Mouse (Mus musculus): ENCODE results near the gene Xrcc5. TPM values are rescaled to one million over a fixed set of nuclear protein-coding genes. Genes with fewer than 3 reads are reported as not detected.

Xrcc5 gene
- total and polyA plus RNA-seq, 3 experiments: 32.7 to 47.2 TPM; not detected in 1

DNA sequence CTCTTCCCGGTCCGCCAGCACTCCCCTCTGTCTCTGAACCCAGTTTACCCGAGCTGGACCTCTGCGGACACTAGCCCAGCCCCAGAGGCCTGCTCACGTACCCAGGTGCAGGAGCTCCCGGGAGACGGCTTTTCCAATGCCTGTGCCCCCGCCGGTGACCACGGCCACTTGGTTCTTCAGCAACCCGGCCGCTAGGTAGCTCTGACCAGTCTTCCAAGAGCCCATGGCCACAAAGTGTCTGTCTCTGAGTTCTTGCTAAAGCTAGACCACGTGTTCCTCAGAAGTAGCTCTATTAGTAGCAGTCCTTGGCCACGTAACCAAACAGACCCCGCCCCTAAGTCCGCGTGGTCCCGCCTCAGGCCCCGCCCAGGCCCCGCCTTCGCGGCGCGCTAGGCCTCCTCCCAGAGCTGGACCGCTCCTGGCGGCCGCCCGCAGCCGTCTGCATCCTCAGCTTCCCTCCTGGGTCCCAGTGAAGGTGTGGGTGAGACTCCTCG, 23.2 kb upstream of the Xrcc5 start, which contains the start of the genes Pecr and Tmem169 (continued):
- TF ChIP-seq USF2 (IDR thresholded peaks at IDR 0.05; ENCODE audit: borderline replicate concordance in 1 of 2, insufficient read depth in 1 of 2, low read depth in 1 of 2, low read length in 2 of 2): peak in 1 of 2 experiments; percentile 51; a peak in 1 of 4 replicates
- no peak for TF ChIP-seq GABPA (IDR thresholded peaks at IDR 0.05; ENCODE audit: low read depth, low read length)
- no peak for TF ChIP-seq RCOR1 (IDR thresholded peaks at IDR 0.05; ENCODE audit: low read depth, low read length)
- TF ChIP-seq TBP (IDR thresholded peaks at IDR 0.05; ENCODE audit: low read depth, low read length): peak; percentile 85
- no peak for TF ChIP-seq EP300 (IDR thresholded peaks at IDR 0.05; ENCODE audit: low read depth in 1 of 2, low read length in 2 of 2)
- no peak for TF ChIP-seq CHD2 (IDR thresholded peaks at IDR 0.05; ENCODE audit: low read length)
- TF ChIP-seq MYC (IDR thresholded peaks at IDR 0.05; ENCODE audit: low read depth, low read length): peak; percentile 93
- TF ChIP-seq BHLHE40 (IDR thresholded peaks at IDR 0.05; ENCODE audit: borderline replicate concordance, low read depth, low read length): no peak
- peak; percentile 17; the same call in 1 of the 2 replicates for TF ChIP-seq HCFC1 (IDR thresholded peaks at IDR 0.05; ENCODE audit: low read depth, low read length)

DNA sequence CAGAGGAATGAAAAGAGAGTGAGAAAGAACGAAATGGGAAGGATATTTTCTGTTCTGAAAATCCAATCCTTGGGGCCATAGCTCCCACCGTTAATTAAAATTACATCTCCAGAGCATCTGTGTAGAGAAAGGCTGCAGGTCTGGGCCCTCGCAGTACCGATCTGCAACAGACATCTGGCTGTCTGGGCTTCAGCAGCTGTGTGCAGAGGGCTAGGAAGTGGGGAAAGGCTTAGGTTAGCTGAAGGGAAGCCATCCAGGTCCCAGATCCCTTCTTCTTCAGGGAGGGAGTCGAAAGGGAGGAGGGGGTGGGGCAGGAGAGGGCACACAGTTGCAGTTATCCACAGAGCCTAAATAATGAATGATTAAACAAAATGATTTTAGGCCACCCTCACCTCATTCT, 22.7 kb upstream of the Xrcc5 start:
- Histone ChIP-seq H3K79me2 (ENCODE audit: control insufficient read depth, insufficient read depth, low read length, poor library complexity) (no peaks in the 10 kb centered on the region; the same call in 1 of the 2 replicates), H3K4me1 (ENCODE audit: control insufficient read depth in 1 of 2, insufficient read depth in 2 of 2, low read length in 2 of 2) (peaks cover 0 to 7% of the 10 kb centered on the region in 2 experiments; a peak in 2 of 4 replicates), H3K9ac (ENCODE audit: control insufficient read depth, low read depth, low read length, poor library complexity, severe bottlenecking) (no peak overlapping the region), H3K27ac (ENCODE audit: control insufficient read depth, low read depth, low read length) (no peak overlapping the region), H3K36me3 (ENCODE audit: control insufficient read depth in 1 of 2, insufficient read depth in 2 of 2, low read length in 2 of 2) (peaks cover 0 to 7% of the 10 kb centered on the region in 2 experiments; a peak in 2 of 4 replicates), H3K27me3 (ENCODE audit: control insufficient read depth in 1 of 2, insufficient read depth in 2 of 2, low read length in 2 of 2) (peaks cover 3 to 6% of the 10 kb centered on the region in 2 experiments; a peak in 3 of 4 replicates), H3K9me3 (replicated peaks; ENCODE audit: insufficient read depth, low read length) (no peaks in the 10 kb centered on the region), H3K4me3 (ENCODE audit: control insufficient read depth in 1 of 2, insufficient read depth in 1 of 2, low read depth in 2 of 2, low read length in 2 of 2) (peak overlapping the region; percentile 31 to 63; a peak in 3 of 4 replicates)
- TF ChIP-seq E2F4 (IDR thresholded peaks at IDR 0.05; ENCODE audit: borderline replicate concordance, low read depth, low read length) (no peak), MAZ (IDR thresholded peaks at IDR 0.05; ENCODE audit: low read depth, low read length) (no peak), MYC (IDR thresholded peaks at IDR 0.05; ENCODE audit: low read depth, low read length) (no peak), GABPA (IDR thresholded peaks at IDR 0.05; ENCODE audit: low read depth, low read length) (no peak), ZMIZ1 (IDR thresholded peaks at IDR 0.05; ENCODE audit: low read depth, low read length) (no peak), POLR2AphosphoS2 (IDR thresholded peaks at IDR 0.05; ENCODE audit: low read length) (no peak), RAD21 (IDR thresholded peaks at IDR 0.05; ENCODE audit: low read depth, low read length) (no peak), MYB (IDR thresholded peaks at IDR 0.05; ENCODE audit: low read depth, low read length) (no peak), NRF1 (IDR thresholded peaks at IDR 0.05; ENCODE audit: insufficient read depth, low read depth, low read length, poor library complexity, severe bottlenecking) (no peak), RCOR1 (IDR thresholded peaks at IDR 0.05; ENCODE audit: low read depth, low read length) (no peak)
- no peak for DNase-seq (ENCODE audit: low read depth, low spot score)

GRCm38 (mm10) chr1:72286904-72287303, 20.3 kb upstream of the Xrcc5 start:
- Histone ChIP-seq H3K27ac (ENCODE audit: control insufficient read depth, low read depth, low read length) (no peak overlapping the region), H3K36me3 (ENCODE audit: control insufficient read depth in 1 of 2, insufficient read depth in 2 of 2, low read length in 2 of 2) (peaks cover 0 to 7% of the 10 kb centered on the region in 2 experiments; a peak in 2 of 4 replicates), H3K4me1 (ENCODE audit: control insufficient read depth in 1 of 2, insufficient read depth in 2 of 2, low read length in 2 of 2) (peaks cover 0 to 7% of the 10 kb centered on the region in 2 experiments; a peak in 2 of 4 replicates), H3K9ac (ENCODE audit: control insufficient read depth, low read depth, low read length, poor library complexity, severe bottlenecking) (no peak overlapping the region), H3K27me3 (ENCODE audit: control insufficient read depth in 1 of 2, insufficient read depth in 2 of 2, low read length in 2 of 2) (peaks cover 3 to 6% of the 10 kb centered on the region in 2 experiments; a peak in 3 of 4 replicates), H3K4me3 (ENCODE audit: control insufficient read depth in 1 of 2, insufficient read depth in 1 of 2, low read depth in 2 of 2, low read length in 2 of 2) (no peak overlapping the region), H3K79me2 (ENCODE audit: control insufficient read depth, insufficient read depth, low read length, poor library complexity) (no peaks in the 10 kb centered on the region; the same call in 1 of the 2 replicates), H3K9me3 (replicated peaks; ENCODE audit: insufficient read depth, low read length) (no peaks in the 10 kb centered on the region)
- TF ChIP-seq GABPA (IDR thresholded peaks at IDR 0.05; ENCODE audit: low read depth, low read length) (no peak), MAX (IDR thresholded peaks at IDR 0.05; ENCODE audit: low read length) (no peak), ZMIZ1 (IDR thresholded peaks at IDR 0.05; ENCODE audit: low read depth, low read length) (no peak)
- no peak for DNase-seq (ENCODE audit: low read depth, low spot score)

Measured in MEL (cell line).